Mouse (Mus musculus): ENCODE data around the gene Bmp4.

The Bmp4 gene

DNA sequence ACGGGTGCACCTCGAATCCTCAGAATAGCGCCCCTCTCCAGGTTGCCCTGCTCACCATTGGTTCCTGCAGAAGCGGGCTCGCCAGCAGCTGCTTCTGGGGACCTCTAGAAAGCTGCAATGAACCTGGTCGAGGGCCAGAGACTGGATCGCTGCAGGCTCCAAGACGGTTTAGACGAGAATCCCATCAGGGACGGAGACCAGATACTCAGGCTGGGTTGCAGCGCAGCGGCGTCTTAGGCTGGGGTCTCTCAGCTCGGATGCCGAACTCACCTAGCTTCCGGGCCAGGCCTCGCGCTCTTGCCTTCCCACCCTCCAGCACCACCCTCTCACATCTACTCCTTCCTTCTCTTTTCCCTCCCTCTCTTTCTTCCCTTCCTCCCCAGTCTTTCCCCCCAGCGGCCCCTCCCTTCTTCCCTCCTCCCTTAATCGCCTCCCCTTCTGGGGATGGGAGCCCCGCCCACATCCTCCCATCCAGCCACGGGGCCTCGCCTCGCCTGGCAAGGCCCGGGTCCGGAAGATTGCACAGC lies at the start of gene Bmp4:
Bmp4 (minus strand) TSS at position 421 of the 527 bp plus-strand sequence.
- DNase-seq (ENCODE audit: low read depth, low spot score) = peak; percentile 48

DNA sequence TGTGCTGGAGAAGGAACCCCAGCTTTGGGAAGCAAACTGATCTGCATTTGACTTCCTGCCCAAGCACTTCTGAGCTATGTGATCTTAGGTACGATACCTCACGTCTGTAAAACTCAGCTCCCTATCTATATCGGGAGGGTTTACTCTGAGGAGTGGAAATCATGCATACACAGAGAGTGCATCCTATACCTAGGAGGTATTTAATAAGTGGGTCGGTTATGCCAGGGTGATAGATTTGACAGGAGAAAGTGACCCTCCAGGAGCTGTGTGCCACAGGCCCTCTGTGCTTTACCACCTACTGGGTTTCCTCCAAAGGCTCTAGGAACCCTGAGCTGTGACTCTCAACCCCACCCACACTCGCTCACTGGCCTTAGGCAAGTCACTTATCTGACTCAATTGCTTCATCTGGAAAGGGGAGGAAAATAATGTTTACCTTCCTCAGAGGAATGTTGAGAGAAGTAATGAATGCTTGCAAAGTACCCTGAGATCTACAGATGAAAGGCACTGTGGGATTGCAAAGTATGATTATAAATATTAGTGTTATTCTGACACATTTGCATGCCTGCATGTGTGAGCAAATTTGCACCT lies 49.1 kb upstream of the Bmp4 start:
- no peak for DNase-seq (ENCODE audit: low read depth, low spot score)

DNA sequence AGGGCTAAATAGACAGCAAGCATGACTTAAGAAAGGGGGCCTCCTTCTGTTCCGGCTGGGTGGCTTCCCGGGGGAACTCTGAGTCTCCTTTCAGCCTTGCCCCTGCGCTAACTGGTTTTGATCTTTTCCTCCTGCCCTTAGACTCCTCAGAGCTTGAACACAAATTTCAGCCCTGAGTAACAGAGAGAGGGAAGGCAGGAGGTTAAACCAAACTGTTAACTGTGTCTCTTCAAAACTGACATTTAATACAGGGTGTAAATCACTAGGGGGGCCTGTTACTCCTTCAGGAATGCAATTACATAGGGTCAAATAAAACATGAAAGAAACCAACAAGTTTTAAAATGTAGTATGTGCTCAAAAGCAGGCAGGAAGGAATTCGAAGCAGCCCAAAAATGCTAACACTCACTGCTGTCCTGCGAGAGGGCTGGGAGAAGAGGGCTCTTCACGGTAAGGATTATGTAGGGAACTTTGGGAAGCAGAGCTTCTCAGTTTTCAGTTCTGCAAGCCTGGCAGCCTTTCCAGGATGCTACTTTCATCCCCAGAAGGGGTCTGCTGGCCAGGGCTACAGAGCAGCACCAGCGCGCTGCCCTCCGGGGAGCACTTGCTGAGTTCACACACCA lies 46.1 kb upstream of the Bmp4 start:
- DNase-seq (ENCODE audit: low read depth, low spot score) = no peak

DNA sequence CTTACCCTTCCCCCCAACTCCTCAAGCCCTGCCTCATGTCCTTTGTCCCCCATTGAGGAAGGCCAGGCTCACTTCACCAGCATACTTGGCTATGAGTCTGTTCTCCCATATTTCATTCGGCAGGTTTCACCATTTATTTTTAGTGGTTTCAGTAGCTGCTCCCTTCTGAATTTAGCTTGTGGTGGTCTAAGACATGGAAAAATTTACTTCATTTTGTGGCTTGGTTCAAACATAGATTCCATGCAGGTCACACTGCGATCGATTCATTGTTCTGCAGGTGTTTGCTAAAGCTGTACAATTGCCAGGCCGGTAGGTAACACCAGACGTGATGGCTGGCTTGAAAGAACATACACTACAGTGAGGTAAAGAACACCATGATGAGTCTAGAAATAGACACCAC lies 39.8 kb upstream of the Bmp4 start:
- DNase-seq (ENCODE audit: low read depth, low spot score) = no peak

DNA sequence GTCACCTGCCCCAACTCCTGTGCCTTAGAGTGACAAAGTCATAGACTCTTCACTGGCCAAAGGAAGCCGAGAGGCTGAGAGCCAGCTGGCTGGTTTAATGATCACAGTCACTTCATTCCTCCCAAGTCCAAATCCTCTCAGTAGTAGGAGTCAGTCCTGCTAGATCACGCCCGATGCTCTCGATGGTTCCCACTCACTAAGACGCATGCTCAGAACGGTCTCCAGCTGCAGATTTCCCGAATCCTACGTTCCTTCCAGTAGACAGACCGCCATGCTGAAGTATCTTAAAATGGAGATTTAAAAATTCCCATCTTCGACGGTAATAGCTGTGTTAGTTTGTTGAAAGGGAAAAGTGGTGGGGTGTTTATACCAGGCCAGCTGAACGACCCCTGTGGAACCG lies 36.8 kb upstream of the Bmp4 start:
- DNase-seq (ENCODE audit: low read depth, low spot score) = no peak

DNA sequence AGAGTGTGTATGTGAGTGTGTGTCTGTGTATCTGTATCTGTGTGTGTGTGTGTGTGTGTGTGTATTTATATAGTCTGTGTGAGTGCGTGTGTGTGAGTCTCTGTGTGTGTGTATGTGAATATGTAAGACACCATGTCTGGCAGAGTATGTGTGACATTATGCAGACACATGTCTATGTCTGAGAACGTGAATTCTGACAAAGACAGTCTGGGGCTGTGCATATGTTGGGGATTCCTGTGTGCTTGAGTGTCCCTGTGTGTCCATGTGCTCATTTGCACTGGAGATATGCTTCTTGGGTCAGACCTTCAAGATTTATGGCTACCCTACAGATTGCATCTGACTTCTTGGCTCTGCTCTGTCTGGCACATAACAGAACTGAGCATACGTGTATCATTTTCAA lies 31.4 kb upstream of the Bmp4 start:
- no peak for DNase-seq (ENCODE audit: low read depth, low spot score)

DNA sequence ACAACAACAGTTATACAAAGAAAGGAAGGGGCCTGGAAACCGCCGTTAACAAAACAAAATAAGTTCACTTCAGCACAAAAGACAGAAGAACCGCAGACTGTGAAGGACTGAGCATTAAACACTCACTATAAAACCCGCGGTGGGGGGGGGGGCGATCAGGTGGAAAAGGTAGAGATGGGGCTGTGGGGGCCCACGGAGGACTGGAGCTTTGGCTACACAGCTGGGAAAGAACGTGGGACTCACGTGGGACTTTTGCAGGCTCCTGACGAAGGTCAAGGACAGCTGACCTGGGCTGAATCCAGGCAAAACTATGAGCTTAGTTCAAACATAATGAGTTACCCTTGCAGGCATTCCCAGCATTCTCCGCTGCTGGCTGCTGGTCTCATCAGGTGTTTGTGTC lies 28.8 kb upstream of the Bmp4 start:
- DNase-seq (ENCODE audit: low read depth, low spot score) = no peak

DNA sequence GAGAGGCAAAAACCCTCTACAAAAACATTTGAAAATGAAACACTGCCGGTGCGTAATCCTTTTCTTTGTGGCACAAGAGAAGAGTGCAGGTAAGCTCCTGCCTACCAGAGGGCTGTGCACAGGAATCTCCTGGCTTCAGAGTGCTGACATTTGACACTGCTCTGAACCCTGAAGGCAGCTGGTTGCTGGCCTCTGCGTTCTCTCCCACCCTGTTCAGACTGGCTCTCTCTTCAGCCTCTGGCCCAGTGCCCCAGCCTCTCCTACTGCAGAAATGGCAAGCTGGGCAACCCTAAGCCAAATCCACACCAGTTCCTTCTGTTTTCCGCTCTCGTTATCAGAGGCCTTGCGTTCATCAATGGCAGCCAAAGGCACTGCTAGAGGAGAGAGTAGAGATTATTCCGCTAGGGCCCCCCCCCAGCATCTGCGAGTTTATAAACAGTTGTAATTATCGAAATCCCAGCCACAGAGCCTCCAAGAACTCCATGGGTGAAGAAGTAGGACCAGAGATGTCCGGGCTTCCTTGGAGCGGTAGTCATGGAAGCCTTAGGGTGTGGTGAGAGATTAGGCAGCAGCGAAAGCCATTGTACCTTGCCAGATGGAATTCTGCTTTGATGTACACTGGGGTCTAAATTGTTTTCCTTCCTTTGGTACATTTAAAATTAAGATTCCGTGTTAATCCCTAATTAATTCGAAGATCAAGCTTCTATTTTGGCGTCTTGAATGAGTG lies 28.1 kb upstream of the Bmp4 start:
- DNase-seq (ENCODE audit: low read depth, low spot score) = no peak

DNA sequence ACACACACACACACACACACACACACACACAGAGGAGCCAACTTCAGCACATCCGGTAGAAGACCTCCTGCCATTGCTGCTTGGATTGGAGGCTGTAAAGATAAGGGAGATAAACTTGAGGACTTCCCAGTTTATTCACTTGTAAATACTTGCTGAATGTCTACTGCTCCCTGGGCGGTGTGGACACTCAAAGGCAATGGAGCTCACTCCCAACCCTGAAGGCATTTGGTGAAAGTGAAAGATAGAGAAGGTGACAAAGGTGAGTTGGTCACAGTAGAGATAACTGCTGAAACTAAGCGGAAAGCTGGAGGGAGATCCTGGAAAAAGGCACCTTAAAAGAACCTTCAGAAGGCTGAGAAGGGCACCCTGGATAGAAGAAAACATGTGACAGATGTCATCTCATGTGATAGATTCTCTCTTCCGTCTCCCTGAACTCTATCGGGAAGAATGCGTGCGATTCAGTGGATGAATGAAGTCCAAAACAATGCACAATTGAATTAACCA lies 22.1 kb upstream of the Bmp4 start:
- no peak for DNase-seq (ENCODE audit: low read depth, low spot score)

DNA sequence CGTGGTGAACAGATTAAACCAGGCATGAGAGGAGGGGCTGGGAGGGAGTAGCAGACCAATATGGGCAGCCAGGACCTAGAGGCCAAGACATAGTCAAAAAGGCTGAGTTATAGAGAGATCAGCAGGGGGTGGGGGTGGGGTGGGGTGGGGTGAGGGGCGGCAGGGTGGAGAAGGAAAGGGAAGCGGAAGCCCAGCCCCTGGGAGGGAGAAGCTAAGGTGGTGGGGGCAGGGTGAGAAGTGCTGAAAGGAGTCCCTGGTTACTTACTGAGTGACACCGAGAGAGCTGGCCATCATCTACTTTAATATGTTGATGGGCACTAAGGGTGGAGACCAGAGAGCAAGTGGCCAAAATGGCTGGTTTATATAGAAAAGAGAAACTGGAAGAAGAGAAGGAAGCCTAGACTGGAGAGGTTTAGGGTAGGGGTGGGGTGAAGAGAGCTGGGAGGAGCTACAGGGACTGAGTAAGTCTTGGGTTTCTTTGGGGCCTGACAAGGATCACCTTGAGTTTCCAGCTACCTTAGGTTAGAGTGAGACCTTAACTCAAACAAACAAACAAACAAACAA lies 20.2 kb upstream of the Bmp4 start:
- DNase-seq (ENCODE audit: low read depth, low spot score) = no peak

DNA sequence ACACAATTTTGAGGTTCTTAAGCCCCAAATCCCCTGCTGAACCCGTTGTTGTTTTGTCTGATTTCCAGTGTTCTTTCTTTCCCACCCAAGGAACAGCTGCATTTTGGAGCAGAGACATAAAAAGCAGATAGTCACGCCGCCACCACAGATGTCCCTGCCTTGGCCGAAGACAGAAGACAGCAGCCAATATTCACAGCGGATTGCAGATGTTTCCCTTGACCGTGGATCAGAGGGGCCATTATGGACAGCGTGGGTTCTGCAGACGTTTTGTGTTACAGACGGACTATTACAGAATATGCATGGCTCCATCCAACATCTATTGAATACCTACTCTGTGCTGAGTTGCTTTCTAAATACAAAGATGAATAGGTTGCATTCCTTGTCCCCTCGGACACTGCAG lies 18.5 kb upstream of the Bmp4 start:
- DNase-seq (ENCODE audit: low read depth, low spot score) = no peak

DNA sequence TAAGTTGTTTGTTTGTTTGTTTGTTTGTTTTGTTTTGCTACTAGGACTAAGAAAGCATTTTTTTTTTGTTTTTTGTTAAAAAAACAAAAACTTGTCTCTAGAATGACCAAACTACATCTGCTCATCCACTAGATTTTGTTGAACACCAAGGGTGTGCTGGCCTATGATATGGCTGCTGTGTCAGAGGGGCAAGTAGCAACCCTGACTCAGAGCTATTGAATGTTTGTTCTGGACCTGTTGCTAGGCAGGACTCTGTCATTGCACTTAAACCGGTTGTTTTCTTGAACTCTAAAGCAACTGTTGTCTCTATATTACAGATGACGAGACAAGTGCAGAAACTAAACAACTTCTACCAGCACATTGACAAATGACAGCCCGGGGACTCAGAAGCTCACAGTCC lies 17.9 kb upstream of the Bmp4 start:
- no peak for DNase-seq (ENCODE audit: low read depth, low spot score)

DNA sequence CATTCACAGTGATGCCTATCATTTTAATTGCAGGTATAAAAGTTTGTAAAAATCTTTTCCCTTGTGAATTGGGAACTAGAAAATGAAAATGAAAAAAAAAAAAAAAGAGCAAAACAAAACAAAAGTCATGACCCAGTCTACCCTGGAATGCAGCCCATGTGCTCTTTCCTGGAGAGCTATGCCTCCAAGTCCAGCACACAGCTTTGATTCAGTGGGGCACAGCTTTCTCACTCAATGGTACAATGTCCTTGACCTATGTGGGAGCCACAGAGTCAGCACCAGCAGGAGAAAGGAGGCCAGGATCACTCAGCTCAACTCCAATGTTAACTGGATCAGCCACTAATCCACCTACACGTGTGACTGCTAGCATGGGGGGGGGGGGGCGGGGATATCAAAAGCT lies 9.5 kb upstream of the Bmp4 start:
- DNase-seq (ENCODE audit: low read depth, low spot score) = no peak

DNA sequence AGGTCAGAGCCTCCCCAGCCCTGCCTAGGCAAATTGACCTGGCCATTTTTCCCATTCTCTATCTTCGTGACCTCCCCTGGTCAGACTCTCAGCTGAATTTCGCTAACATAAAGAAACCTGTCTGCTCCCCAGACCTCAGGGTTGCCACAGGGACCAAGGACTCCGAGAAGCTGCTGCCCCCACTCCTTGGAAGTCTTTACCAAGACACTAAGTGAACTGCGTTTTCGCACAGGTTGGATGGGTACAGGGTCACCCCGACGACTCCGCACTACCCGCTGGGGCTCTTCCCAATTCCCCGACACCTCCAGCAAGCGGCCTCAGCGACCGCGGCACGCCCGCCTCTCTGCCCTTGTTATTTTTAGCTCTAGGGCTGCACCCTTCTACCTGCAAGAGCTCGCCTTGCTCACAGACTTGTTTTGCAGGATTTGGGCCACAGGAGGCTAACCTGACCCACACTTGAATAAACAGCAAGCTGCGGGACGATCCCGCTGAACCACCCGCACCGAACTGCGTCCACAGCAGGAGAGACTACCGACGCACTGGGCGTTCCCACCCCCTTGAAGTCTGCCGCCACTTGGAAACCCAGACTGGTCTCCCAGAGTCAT lies 7.7 kb upstream of the Bmp4 start:
- DNase-seq (ENCODE audit: low read depth, low spot score) = no peak

DNA sequence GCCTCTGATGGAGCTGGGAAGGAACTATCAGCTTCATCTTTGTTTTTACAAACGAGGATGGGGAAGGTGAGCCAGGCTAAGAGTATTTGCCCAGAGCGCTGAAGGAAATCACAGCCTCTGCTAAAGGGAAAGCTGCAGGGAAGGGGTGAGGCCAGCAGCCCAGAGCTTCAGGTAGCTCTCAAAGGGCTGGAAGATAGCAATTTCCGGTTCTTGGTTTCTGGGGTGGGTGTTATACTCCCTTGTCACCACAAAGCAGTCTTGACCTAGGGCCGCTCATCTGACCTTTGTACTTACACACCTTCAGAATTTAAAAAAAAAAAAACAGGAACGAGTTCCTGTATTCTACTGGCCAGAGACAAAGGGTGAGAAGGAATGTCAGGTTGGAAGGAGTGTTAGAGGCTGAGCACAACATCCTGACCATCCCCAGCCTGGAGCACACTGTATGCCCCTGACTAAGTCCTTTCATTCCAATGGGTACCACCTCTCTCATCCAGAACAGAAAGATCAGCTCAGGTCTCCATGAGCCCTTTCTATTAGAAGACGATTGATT lies 1.2 kb upstream of the Bmp4 start:
- no peak for DNase-seq (ENCODE audit: low read depth, low spot score)

DNA sequence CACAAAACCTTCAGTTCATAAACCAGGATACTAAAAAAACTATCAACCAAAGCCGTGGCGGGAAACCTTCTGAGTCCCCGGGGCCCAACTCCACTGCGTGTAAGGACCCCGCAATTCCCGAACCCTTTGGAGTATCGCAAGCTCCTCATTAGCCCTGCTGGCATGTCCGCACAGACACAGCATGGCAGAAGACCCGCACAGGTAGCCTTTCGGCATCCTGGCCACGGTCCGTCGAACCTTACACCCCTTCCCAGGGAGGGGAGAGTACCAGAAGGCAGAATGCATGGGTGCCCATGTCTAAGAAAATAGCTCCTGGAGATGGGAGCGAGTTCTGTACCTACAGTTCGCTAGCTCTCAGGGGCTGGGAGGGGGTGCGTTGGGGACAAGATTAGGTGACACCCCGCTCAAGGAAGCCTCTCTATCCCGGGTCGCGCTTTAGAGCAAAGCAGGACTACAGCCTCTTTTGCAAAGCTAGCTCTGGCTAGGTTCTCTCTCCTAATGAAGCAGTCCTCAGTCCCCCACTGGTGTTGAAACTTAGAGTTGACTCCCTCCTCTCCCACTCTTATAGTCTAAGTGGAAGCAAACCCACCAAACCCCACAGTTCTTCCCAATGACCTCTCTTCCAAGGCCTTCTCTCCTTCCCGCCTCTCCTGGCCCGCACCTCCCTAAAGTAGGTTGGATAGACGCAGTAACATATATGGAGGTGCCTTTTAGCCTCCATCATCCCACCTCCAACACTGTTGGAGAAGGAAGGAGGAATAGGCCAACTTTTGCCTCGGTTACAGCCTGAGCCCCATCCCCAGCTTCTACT lies 826 bp downstream of the Bmp4 start:
- DNase-seq (ENCODE audit: low read depth, low spot score) = no peak

DNA sequence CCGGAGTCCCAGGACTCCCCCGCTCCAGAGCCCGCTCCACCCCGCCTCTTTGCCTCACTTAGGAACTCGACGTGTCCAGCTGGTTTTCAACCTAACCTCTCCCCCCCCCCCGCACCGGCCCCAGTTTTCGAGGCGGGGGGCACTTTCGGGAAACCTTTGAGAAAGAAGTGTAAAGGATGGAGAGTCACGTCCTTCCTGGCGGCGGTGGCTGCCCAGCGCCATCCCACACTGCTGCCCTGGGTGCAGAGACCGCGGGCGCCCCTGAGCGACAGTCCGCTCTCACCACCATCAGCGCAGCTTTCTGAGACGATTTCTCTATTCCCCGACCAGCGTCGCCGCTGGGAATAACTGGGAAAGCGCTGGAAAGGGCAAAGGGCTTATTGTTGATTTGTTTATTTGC lies 1.8 kb downstream of the Bmp4 start:
- DNase-seq (ENCODE audit: low read depth, low spot score) = no peak

DNA sequence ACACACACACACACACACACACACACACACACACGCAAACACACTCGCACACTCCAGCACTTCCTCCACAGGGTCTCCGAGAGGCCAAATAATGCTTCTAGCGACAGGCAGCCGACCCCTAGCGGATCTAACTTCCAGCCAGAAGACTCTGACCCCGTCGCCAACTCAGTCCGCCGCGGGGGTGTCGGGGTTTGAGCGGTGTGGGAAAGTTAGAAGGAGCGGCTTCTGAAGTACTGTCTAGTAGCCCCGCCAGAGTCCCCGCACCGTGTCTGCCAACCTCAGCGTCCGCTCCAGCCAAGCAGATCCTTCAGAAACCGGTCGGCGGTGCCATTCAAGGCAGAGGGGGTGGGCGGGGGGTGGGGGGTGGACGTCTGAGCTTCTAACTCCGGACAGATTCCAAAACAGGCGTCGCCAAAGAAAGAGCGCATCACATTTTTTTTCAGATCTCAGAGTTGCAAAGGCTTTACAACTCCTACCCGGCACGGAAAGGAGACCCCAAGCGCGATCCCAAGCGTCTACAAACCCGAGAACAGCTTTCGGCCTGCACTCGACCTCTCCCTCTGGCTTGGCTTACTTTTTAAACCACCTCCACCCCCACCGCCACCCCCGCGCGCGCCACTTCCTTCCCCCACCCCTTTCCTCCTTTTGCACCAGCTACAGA lies 2.5 kb downstream of the Bmp4 start:
- DNase-seq (ENCODE audit: low read depth, low spot score) = no peak

DNA sequence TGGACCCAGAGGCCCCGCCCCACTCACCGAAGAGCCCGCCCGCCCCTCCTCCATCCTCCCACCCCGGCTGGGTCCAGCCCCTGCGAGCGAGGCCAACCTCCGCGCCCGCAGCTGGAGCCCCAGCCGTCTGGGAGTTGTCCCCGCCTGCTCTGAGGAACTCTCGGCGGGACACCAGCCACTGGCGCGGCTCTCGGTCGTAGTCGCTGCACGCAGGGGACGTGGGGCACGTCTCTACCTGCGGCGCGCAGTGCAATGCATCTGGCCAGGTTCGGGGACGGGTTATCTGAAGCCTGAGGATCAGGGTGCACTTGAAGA lies 3.2 kb downstream of the Bmp4 start:
- peak; percentile 78 for DNase-seq (ENCODE audit: low read depth, low spot score)

DNA sequence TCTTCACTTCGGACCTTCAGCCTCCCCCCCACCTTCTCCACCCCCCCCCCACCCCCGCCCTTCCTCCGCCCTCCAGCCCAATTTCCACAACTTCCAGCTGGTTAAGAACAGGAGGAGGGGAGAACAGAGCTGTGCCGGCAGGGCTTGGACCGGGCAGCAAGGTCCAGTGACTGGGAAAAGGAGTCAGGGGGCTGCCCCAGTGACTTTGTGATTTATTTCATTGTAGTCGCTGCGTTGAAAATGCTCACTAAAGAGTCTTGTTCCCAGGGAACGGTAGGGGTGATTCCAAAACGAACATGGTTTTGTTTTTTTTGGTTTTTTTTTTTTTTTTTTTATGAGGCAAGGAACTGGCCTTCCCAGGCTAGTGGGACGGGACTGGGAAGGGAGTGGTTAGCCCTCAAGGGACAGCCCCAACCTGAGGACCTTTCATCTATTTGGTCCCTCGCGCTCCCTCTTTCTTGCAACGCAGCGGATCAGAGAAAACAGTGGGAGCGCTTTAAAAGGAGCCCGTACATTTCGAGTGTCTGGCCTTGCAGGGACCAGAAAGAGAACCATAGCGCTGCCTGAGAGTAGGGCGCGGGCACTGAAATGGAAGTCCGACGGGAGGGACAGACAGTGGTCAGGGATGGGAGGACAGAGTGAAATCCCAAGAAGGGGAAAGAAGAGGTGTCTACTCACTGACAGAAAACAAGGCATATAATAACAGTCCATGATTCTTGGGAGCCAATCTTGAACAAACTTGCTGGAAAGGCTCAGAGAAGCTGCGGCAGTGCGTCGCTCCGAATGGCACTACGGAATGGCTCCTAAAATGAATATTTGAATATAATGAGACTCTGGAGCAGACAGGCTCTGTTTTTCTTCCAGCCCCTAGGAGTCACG lies 3.8 kb downstream of the Bmp4 start:
- DNase-seq (ENCODE audit: low read depth, low spot score) = no peak
